ENCODE assay signal across 8 mouse cellular contexts in the genomic region with DNA sequence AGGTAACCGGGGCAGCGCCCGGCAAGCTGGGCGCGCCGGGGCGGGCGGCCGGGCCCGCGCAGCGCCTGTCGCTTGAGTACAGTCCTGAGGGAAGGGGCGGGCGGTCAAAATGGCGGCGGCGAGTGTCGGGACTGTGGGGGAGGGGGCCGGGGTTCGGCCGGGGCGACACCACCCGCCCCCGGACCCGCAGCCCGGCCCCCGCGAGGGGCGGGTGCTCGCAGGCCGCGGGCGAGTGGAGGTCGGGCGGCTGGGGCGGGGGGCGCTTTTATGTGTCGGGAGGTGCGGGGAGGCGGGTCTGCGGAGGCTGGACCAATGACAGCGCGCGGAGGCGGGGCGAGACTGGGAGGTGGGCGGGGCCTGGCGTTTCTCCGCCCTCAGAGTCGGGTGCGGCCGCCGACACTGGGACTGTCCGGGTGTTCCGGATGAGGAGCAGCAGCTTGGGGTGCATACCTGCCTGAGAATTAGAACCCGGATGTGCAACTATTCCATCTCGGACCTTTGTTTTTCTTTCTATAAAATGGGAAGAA. TPM values are rescaled to one million over a fixed set of nuclear protein-coding genes. Genes with fewer than 3 reads are reported as not detected.
A peak's percentile ranks its signal among the peaks of the same experiment; 100 is the strongest.
DNase-seq lines count a peak whose midpoint lies in the region; ATAC-seq and TF ChIP-seq lines count a peak whose summit lies in the region.

No protein-coding gene starts in this region.

- 1% methylated on average over 50 of the region's 58 CpGs for WGBS in hindbrain, embryonic 12.5 days

- H3K4me3 ChIP-seq in hindbrain, embryonic 12.5 days = peak overlapping the region; percentile 98

- H3K27me3 ChIP-seq in Patski = no peaks in the 10 kb centered on the region
- no peaks in the 10 kb centered on the region for H3K27me3 ChIP-seq in hindbrain, embryonic 12.5 days

- in situ Hi-C loops in Patski (cut with MboI; ENCODE audit: low pct_unique_long_range_greater_than_20kb) = no loop called here

- peak overlapping the region; percentile 96 for H3K27ac ChIP-seq in hindbrain, embryonic 12.5 days

- peak overlapping the region; percentile 47 for H3K4me2 ChIP-seq in hindbrain, embryonic 12.5 days (replicated peaks)

- H3K9ac ChIP-seq in hindbrain, embryonic 12.5 days = peak overlapping the region; percentile 84

- H3K36me3 ChIP-seq in hindbrain, embryonic 12.5 days = no peaks in the 10 kb centered on the region

- no peaks in the 10 kb centered on the region for H3K9me3 ChIP-seq in hindbrain, embryonic 12.5 days (replicated peaks)

- TF ChIP-seq CTCF in Patski (IDR thresholded peaks at IDR 0.05) = no peak

- H3K4me1 ChIP-seq in hindbrain, embryonic 12.5 days = peaks cover 40% of the 10 kb centered on the region

- CTCF ChIA-PET in Patski (lab: Charles Lee) = interaction anchor here (1.1 to 2.1 kb wide), 3 partner anchors 23 to 120 kb away, joined by 3 to 4 read pairs (median 4); no protein-coding TSS in a partner anchor

- peak; percentile 42 for DNase-seq in Patski (ENCODE audit: low read depth, low spot score)
- DNase-seq in cerebellum, postnatal 10 days = peak; percentile 98 to 99
- peak; percentile 90 to 95 for DNase-seq in frontal cortex, postnatal 10 days (ENCODE audit: low spot score in 2 of 2)
- DNase-seq in layer of hippocampus, postnatal 14 days (ENCODE audit: low spot score in 2 of 2) = peak; percentile 95 to 96
- peak; percentile 96 for DNase-seq in lung, postnatal 10 days
- DNase-seq in ovary, postnatal 14 days (ENCODE audit: low spot score) = peak; percentile 99
- peak; percentile 95 to 98 for DNase-seq in thymus, postnatal 10 days (ENCODE audit: low spot score in 2 of 2)

- POLR2A ChIA-PET in Patski (lab: Charles Lee) = interaction anchor here (1.0 kb wide), 1 partner anchor 9 kb away, joined by 3 read pairs; no protein-coding TSS in a partner anchor

- peak; percentile 54 for ATAC-seq in Patski
- ATAC-seq in hindbrain, embryonic 12.5 days (ENCODE audit: low FRiP score) = peak; percentile 65

RNA-seq across cellular contexts. Expression of a gene that starts 0.5 kb away (rescaled TPM):
- 14.2 TPM for polyA plus RNA-seq in Patski (2021)
- polyA plus RNA-seq in hindbrain, embryonic 12.5 days (2016; fragmentation: Nextera tagmentation; extraction: Ambion mirVana) = 8.9 and 9.4 TPM in 2 replicates
- 10 to 100 TPM; 20.1 to 21.0 TPM for total RNA-seq in layer of hippocampus, postnatal 14 days (2021)

RNA-seq across cellular contexts. Expression of a gene that starts 2.2 kb away (rescaled TPM):
- 3.1 TPM for polyA plus RNA-seq in Patski (2021)
- 2.1 and 3.0 TPM in 2 replicates for polyA plus RNA-seq in hindbrain, embryonic 12.5 days (2016; fragmentation: Nextera tagmentation; extraction: Ambion mirVana)
- total RNA-seq in layer of hippocampus, postnatal 14 days (2021) = 1 to 10 TPM; 4.7 to 5.0 TPM

RNA-seq across cellular contexts. Expression of a gene that starts 22.3 kb away (rescaled TPM):
- polyA plus RNA-seq in Patski (2021) = not detected
- not detected in 2 replicates for polyA plus RNA-seq in hindbrain, embryonic 12.5 days (2016; fragmentation: Nextera tagmentation; extraction: Ambion mirVana)
- total RNA-seq in layer of hippocampus, postnatal 14 days (2021) = not detected

RNA-seq across cellular contexts. Expression of a gene that starts 24.7 kb away (rescaled TPM):
- polyA plus RNA-seq in Patski (2021) = 0.18 TPM
- polyA plus RNA-seq in hindbrain, embryonic 12.5 days (2016; fragmentation: Nextera tagmentation; extraction: Ambion mirVana) = 0.14 and 0.33 TPM in 2 replicates
- total RNA-seq in layer of hippocampus, postnatal 14 days (2021) = 1 to 10 TPM; 1.6 to 1.8 TPM

RNA-seq across cellular contexts. Expression of a gene that starts 37.5 kb away (rescaled TPM):
- 30.1 TPM for polyA plus RNA-seq in Patski (2021)
- polyA plus RNA-seq in hindbrain, embryonic 12.5 days (2016; fragmentation: Nextera tagmentation; extraction: Ambion mirVana) = 16.4 and 19.7 TPM in 2 replicates
- 10 to 100 TPM; 20.5 to 21.9 TPM for total RNA-seq in layer of hippocampus, postnatal 14 days (2021)

Comparison
In these comparisons a context has a peak if more than half of its experiments do, and no peak if none do; other contexts are left out.
1. Peak in every context shown above with its lines: DNase-seq, ATAC-seq, H3K4me3 ChIP-seq and H3K27ac ChIP-seq.
2. DNase-seq: peak in every context shown above with its lines; median percentile 99 in ovary, postnatal 14 days; 98 in cerebellum, postnatal 10 days; 96 in thymus, postnatal 10 days; 96 in lung, postnatal 10 days; 96 in layer of hippocampus, postnatal 14 days; 92 in frontal cortex, postnatal 10 days; 42 in Patski.